Mouse (Mus musculus): ENCODE results near the gene Timeless.
A peak's percentile ranks its signal among the peaks of the same experiment; 100 is the strongest.
"Not testable (repeated sequence)": the region's sequence is repeated elsewhere in the genome, so short reads cannot be mapped to it uniquely, and the experiment has no call there.

Timeless gene

GRCm38 (mm10) chr10:128231697-128232419, at the start of gene Timeless:
Gene Timeless, plus strand, starts transcription at chr10:128232065.
- DNase-seq: peak; percentile 87 to 92

GRCm38 (mm10) chr10:128184296-128184695, 47.6 kb upstream of the Timeless start:
- no peak for DNase-seq

GRCm38 (mm10) chr10:128185277-128185940, 46.5 kb upstream of the Timeless start:
- peak in 1 of 2 experiments; percentile 14 for DNase-seq

- peak; percentile 86 to 92 for DNase-seq
Measured at GRCm38 (mm10) chr10:128185959-128186358, 45.9 kb upstream of the Timeless start.

GRCm38 (mm10) chr10:128187181-128187605, 44.7 kb upstream of the Timeless start:
- no peak for DNase-seq

GRCm38 (mm10) chr10:128188242-128188877, 43.5 kb upstream of the Timeless start:
- peak; percentile 74 to 93 for DNase-seq

GRCm38 (mm10) chr10:128191472-128191871, 40.4 kb upstream of the Timeless start:
- DNase-seq: no peak

- DNase-seq: not testable (repeated sequence)
Measured at GRCm38 (mm10) chr10:128192030-128192766, 39.7 kb upstream of the Timeless start.

GRCm38 (mm10) chr10:128193113-128193512, 38.8 kb upstream of the Timeless start:
- no peak for DNase-seq

GRCm38 (mm10) chr10:128194024-128194550, 37.8 kb upstream of the Timeless start, which contains the start of gene Gls2:
Gene Gls2, plus strand, starts transcription at chr10:128194457.
- peak; percentile 98 for DNase-seq

- peak; percentile 6 to 48 for DNase-seq
Measured at GRCm38 (mm10) chr10:128194551-128195461, 37.1 kb upstream of the Timeless start.

GRCm38 (mm10) chr10:128201856-128202255, 30.0 kb upstream of the Timeless start:
- DNase-seq: no peak

GRCm38 (mm10) chr10:128204941-128205340, 26.9 kb upstream of the Timeless start:
- DNase-seq: no peak

- no peak for DNase-seq
Measured at GRCm38 (mm10) chr10:128208326-128208725, 23.5 kb upstream of the Timeless start.

- no peak for DNase-seq
Measured at GRCm38 (mm10) chr10:128209311-128210009, 22.4 kb upstream of the Timeless start.

- no peak for DNase-seq
Measured at GRCm38 (mm10) chr10:128210131-128210530, 21.7 kb upstream of the Timeless start.

GRCm38 (mm10) chr10:128210954-128211353, 20.9 kb upstream of the Timeless start:
- peak in 1 of 2 experiments; percentile 11 for DNase-seq

GRCm38 (mm10) chr10:128211390-128212108, 20.3 kb upstream of the Timeless start, which contains the start of gene Spryd4:
Gene Spryd4, minus strand, starts transcription at chr10:128211807.
- peak; percentile 95 to 96 for DNase-seq

GRCm38 (mm10) chr10:128212148-128212547, 19.7 kb upstream of the Timeless start:
- DNase-seq: no peak

- peak; percentile 78 to 85 for DNase-seq
Measured at GRCm38 (mm10) chr10:128212871-128213323, 19.0 kb upstream of the Timeless start.

Data from kidney, postnatal 25 days (tissue).